Mouse (Mus musculus) thymus, adult 2 months (tissue): Measurements from ENCODE around the gene S100a2.

ENCODE experiments used
- CTCF ChIP-seq: fragments of 200-500 bp; IDR thresholded peaks from 2 replicates; pipeline ENCODE4 v1.5.1; 2012; ENCODE audit warnings: mild to moderate bottlenecking, control low read depth, low read length, moderate library complexity, borderline replicate concordance; ENCODE audit not compliant: control insufficient read depth, poor library complexity, insufficient read depth; ENCODE audit errors: extremely low read depth
- POLR2A ChIP-seq: fragments of 200-500 bp; IDR thresholded peaks from 2 replicates; pipeline ENCODE4 v1.6.1; 2012; ENCODE audit warnings: mild to moderate bottlenecking, low read length, control low read depth, moderate library complexity; ENCODE audit not compliant: control insufficient read depth, poor library complexity, insufficient read depth; ENCODE audit errors: extremely low read depth

GRCm38 (mm10) chr3:90612061-90612460 is 22.0 kb downstream of the S100a2 start:
- TF ChIP-seq CTCF (no peak), POLR2A (no peak)
